Mouse (Mus musculus): ENCODE measurements at regions not wholly inside any gene's neighbourhood (a gene's known extent, or its start where the extent isn't known, plus 50 kb on each side); places are given as distances from the start of the nearest gene placed in this dataset.

GRCm38 (mm10) chr13:44580156-44580736 lies 149.0 kb upstream of the Jarid2 start:
- no peak for DNase-seq

GRCm38 (mm10) chr13:44580767-44581166 lies 148.5 kb upstream of the Jarid2 start:
- DNase-seq, result no peak

GRCm38 (mm10) chr13:44581947-44582766 lies 147.1 kb upstream of the Jarid2 start:
- no peak for DNase-seq

GRCm38 (mm10) chr13:44582767-44583085 lies 146.5 kb upstream of the Jarid2 start:
- DNase-seq, result no peak

GRCm38 (mm10) chr13:44583614-44584013 lies 145.7 kb upstream of the Jarid2 start:
- no peak for DNase-seq

GRCm38 (mm10) chr13:44584151-44584550 lies 145.1 kb upstream of the Jarid2 start:
- no peak for DNase-seq

- no peak for DNase-seq
These were observed 144.7 kb upstream of the Jarid2 start for GRCm38 (mm10) chr13:44584551-44584950.

GRCm38 (mm10) chr13:44587846-44588245 lies 141.4 kb upstream of the Jarid2 start:
- DNase-seq, result no peak

- no peak for DNase-seq
These were observed 134.6 kb upstream of the Jarid2 start for GRCm38 (mm10) chr13:44594645-44595044.

GRCm38 (mm10) chr13:44597666-44598065 lies 131.6 kb upstream of the Jarid2 start:
- no peak for DNase-seq

- no peak for DNase-seq
These were observed 128.2 kb upstream of the Jarid2 start for GRCm38 (mm10) chr13:44601024-44601423.

GRCm38 (mm10) chr13:44602658-44603057 lies 126.6 kb upstream of the Jarid2 start:
- no peak for DNase-seq

GRCm38 (mm10) chr13:44607316-44608285 lies 121.7 kb upstream of the Jarid2 start:
- DNase-seq, result peak; percentile 55

- no peak for DNase-seq
These were observed 121.0 kb upstream of the Jarid2 start for GRCm38 (mm10) chr13:44608286-44608675.

GRCm38 (mm10) chr13:44608681-44609335 lies 120.5 kb upstream of the Jarid2 start:
- DNase-seq, result no peak

- DNase-seq, result no peak
These were observed 119.7 kb upstream of the Jarid2 start for GRCm38 (mm10) chr13:44609606-44610005.

- DNase-seq, result no peak
These were observed 113.6 kb upstream of the Jarid2 start for GRCm38 (mm10) chr13:44615696-44616095.

- DNase-seq, result no peak
These were observed 110.9 kb upstream of the Jarid2 start for GRCm38 (mm10) chr13:44618368-44618767.

- DNase-seq, result peak; percentile 35
These were observed 106.5 kb upstream of the Jarid2 start for GRCm38 (mm10) chr13:44622661-44623355.

- DNase-seq, result no peak
These were observed 104.6 kb upstream of the Jarid2 start for GRCm38 (mm10) chr13:44624716-44625115.

- no peak for DNase-seq
These were observed 103.5 kb upstream of the Jarid2 start for GRCm38 (mm10) chr13:44625792-44626191.

GRCm38 (mm10) chr13:44626806-44627205 lies 102.5 kb upstream of the Jarid2 start:
- DNase-seq, result no peak
